Mouse (Mus musculus): Measurements from ENCODE around the gene Ucn2.

The Ucn2 gene

GRCm38 (mm10) chr9:109007025-109007780 lies 21.4 kb downstream of the Ucn2 start:
- DNase-seq (ENCODE audit: low read depth, low spot score): no peak
- H3K36me3 ChIP-seq (ENCODE audit: control insufficient read depth, insufficient read depth, low read length, poor library complexity, severe bottlenecking): 0 out of 2 replicates have a peak, but pooled peaks cover 3% of the 10 kb centered on the region
- H3K27me3 ChIP-seq (ENCODE audit: control insufficient read depth, insufficient read depth, low read length, poor library complexity, severe bottlenecking): no peaks in the 10 kb centered on the region; the same call in 1 of the 2 replicates

DNA sequence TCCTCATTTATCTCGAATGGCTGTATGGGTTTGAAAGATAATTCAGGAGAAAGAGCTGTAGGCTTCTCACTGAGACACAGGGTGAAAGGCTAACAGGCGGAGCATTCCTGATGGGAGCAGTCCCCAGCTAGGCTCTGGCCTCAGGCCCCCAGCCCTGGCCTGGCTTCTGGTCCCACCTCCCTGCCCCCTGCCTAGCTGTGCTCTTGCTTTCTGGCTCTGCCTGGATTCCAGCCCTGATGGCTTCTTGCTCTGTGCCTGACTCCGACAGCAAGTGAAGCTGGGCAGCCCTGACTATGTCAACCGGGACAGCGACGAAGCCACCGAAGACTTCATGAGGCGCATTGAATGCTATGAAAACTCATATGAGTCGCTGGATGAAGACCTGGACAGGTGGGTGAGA lies 22.3 kb downstream of the Ucn2 start:
- Histone ChIP-seq H3K36me3 (ENCODE audit: control insufficient read depth, insufficient read depth, low read length, poor library complexity, severe bottlenecking) (0 out of 2 replicates have a peak, but pooled peaks cover 3% of the 10 kb centered on the region), H3K27me3 (ENCODE audit: control insufficient read depth, insufficient read depth, low read length, poor library complexity, severe bottlenecking) (no peaks in the 10 kb centered on the region; the same call in 1 of the 2 replicates)
- DNase-seq (ENCODE audit: low read depth, low spot score): no peak

GRCm38 (mm10) chr9:109008994-109009635 lies 23.3 kb downstream of the Ucn2 start:
- no peak for DNase-seq (ENCODE audit: low read depth, low spot score)
- Histone ChIP-seq H3K27me3 (ENCODE audit: control insufficient read depth, insufficient read depth, low read length, poor library complexity, severe bottlenecking) (no peaks in the 10 kb centered on the region; the same call in 1 of the 2 replicates), H3K36me3 (ENCODE audit: control insufficient read depth, insufficient read depth, low read length, poor library complexity, severe bottlenecking) (0 out of 2 replicates have a peak, but pooled peaks cover 3% of the 10 kb centered on the region)

GRCm38 (mm10) chr9:109009636-109010315 lies 24.0 kb downstream of the Ucn2 start:
- Histone ChIP-seq H3K27me3 (ENCODE audit: control insufficient read depth, insufficient read depth, low read length, poor library complexity, severe bottlenecking) (no peaks in the 10 kb centered on the region), H3K36me3 (ENCODE audit: control insufficient read depth, insufficient read depth, low read length, poor library complexity, severe bottlenecking) (0 out of 2 replicates have a peak, but pooled peaks cover 3% of the 10 kb centered on the region)
- DNase-seq (ENCODE audit: low read depth, low spot score): no peak

- Histone ChIP-seq H3K27me3 (ENCODE audit: control insufficient read depth, insufficient read depth, low read length, poor library complexity, severe bottlenecking) (no peaks in the 10 kb centered on the region), H3K36me3 (ENCODE audit: control insufficient read depth, insufficient read depth, low read length, poor library complexity, severe bottlenecking) (0 out of 2 replicates have a peak, but pooled peaks cover 3% of the 10 kb centered on the region)
- DNase-seq (ENCODE audit: low read depth, low spot score): no peak
Observed at GRCm38 (mm10) chr9:109010316-109010690, 24.5 kb downstream of the Ucn2 start.

DNA sequence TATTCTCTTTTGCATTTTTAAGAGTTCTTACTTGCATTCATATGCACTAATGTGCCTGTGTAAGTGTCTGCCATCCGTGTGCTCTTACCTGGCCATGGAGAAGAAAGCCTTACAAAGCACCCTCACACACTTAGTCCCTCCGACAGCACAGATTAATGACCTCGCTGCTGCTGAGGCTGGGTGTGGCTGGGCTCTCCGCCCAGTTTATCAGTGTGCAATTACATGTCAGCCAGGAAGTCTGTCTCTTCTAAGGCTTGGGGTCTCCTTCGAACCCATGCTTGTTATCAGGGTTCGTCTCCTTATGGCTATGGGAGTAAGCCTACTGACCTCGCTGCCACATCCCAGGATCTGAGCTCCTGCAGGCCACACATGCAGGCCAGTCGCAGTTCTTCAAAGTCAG lies 29.6 kb downstream of the Ucn2 start:
- H3K27me3 ChIP-seq (ENCODE audit: control insufficient read depth, insufficient read depth, low read length, poor library complexity, severe bottlenecking): no peaks in the 10 kb centered on the region
- DNase-seq (ENCODE audit: low read depth, low spot score): no peak
- H3K36me3 ChIP-seq (ENCODE audit: control insufficient read depth, insufficient read depth, low read length, poor library complexity, severe bottlenecking): no peaks in the 10 kb centered on the region

- DNase-seq (ENCODE audit: low read depth, low spot score): no peak
- H3K36me3 ChIP-seq (ENCODE audit: control insufficient read depth, insufficient read depth, low read length, poor library complexity, severe bottlenecking): no peaks in the 10 kb centered on the region
- no peaks in the 10 kb centered on the region for H3K27me3 ChIP-seq (ENCODE audit: control insufficient read depth, insufficient read depth, low read length, poor library complexity, severe bottlenecking)
Observed at GRCm38 (mm10) chr9:109016973-109017604, 31.3 kb downstream of the Ucn2 start.

DNA sequence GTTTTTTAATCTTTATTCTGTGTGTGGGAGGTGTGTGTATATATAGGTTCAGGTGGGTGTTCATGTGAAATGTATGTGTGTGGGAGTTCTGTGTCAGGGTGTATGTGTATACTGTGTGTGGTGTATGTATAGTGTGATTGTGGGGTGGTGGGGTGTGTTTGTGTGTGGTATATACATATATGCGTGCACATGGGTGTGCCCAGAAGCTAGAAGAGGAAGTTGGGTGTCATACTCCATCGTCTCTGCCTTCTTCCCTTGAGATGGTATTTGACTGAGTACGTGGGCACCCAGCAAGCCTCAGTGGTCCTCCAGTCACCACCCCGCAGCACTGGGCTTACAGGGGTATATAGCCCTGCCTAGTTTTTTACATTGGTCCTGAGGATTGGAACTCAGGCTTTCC lies 35.6 kb downstream of the Ucn2 start:
- no peaks in the 10 kb centered on the region for H3K27me3 ChIP-seq (ENCODE audit: control insufficient read depth, insufficient read depth, low read length, poor library complexity, severe bottlenecking)
- peak; percentile 76 for DNase-seq (ENCODE audit: low read depth, low spot score)
- H3K36me3 ChIP-seq (ENCODE audit: control insufficient read depth, insufficient read depth, low read length, poor library complexity, severe bottlenecking): peaks cover 3% of the 10 kb centered on the region; the same call in 1 of the 2 replicates

DNA sequence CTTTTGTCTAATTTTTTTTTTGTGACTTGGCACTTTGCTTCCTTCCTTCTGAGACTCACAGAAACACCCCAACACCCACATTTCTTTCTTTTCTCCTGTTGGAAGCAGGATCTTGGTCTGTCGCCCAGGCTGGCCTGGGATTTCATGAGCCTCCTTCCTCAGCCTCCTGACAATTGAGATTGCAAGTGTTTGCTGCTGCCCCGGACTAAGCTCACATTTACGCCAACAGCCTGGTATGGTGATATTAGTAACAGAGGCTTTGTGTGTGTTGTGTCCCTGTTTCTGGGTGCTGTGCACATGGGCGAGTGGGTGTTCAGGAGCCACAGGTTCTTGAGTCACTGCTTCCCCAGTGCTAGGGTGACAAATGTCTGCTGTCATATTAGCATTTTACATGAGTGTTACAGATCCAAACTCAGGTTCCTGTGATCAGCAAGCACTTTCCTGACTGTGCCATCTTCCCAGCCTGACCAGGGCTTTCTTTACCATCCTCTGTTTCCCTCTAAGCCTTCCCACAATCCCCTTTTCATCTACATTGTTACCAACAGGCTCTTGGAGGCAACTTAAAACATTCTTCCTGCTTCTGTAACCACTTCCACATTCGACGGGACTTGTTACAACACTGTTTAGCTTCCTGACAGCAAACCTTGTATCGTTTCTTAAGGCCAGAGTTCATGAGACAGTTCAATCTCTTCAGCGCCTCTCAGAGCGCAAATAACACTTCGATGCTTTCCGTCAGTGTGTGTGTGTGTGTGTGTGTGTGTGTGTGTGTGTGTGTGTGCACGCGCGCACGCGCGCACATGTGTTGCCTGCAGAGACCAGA lies 37.3 kb downstream of the Ucn2 start:
- Histone ChIP-seq H3K27me3 (ENCODE audit: control insufficient read depth, insufficient read depth, low read length, poor library complexity, severe bottlenecking) (no peaks in the 10 kb centered on the region), H3K36me3 (ENCODE audit: control insufficient read depth, insufficient read depth, low read length, poor library complexity, severe bottlenecking) (peaks cover 3% of the 10 kb centered on the region; the same call in 1 of the 2 replicates)
- DNase-seq (ENCODE audit: low read depth, low spot score): peak; percentile 57

GRCm38 (mm10) chr9:109027521-109027920 lies 41.7 kb downstream of the Ucn2 start:
- peaks cover 3% of the 10 kb centered on the region for H3K36me3 ChIP-seq (ENCODE audit: control insufficient read depth, insufficient read depth, low read length, poor library complexity, severe bottlenecking)
- no peaks in the 10 kb centered on the region for H3K27me3 ChIP-seq (ENCODE audit: control insufficient read depth, insufficient read depth, low read length, poor library complexity, severe bottlenecking)
- no peak for DNase-seq (ENCODE audit: low read depth, low spot score)

GRCm38 (mm10) chr9:109028421-109028820 lies 42.6 kb downstream of the Ucn2 start:
- Histone ChIP-seq H3K36me3 (ENCODE audit: control insufficient read depth, insufficient read depth, low read length, poor library complexity, severe bottlenecking) (peaks cover 3% of the 10 kb centered on the region), H3K27me3 (ENCODE audit: control insufficient read depth, insufficient read depth, low read length, poor library complexity, severe bottlenecking) (no peaks in the 10 kb centered on the region)
- no peak for DNase-seq (ENCODE audit: low read depth, low spot score)

DNA sequence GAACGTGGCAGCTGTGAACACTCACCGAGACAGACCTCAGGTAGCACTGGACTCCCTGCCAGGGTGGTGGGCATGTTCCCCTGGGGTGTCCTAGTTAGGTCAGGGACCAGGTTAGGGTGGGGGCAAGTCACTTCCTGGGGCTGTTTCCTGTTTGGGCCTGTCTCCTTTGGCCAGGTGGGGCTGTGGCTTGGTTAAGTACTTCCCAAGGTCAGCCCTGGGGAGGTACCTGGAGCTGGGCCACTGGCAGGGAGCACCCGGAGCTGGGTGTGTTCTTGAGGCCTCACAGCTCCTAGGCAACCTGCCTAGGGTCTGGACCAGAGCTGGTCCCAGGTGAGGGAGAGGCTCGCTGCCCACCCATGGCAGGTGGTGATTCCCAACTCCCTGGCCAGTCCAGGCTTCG lies 43.1 kb downstream of the Ucn2 start:
- H3K36me3 ChIP-seq (ENCODE audit: control insufficient read depth, insufficient read depth, low read length, poor library complexity, severe bottlenecking): peaks cover 3% of the 10 kb centered on the region
- no peaks in the 10 kb centered on the region for H3K27me3 ChIP-seq (ENCODE audit: control insufficient read depth, insufficient read depth, low read length, poor library complexity, severe bottlenecking)
- DNase-seq (ENCODE audit: low read depth, low spot score): no peak

DNA sequence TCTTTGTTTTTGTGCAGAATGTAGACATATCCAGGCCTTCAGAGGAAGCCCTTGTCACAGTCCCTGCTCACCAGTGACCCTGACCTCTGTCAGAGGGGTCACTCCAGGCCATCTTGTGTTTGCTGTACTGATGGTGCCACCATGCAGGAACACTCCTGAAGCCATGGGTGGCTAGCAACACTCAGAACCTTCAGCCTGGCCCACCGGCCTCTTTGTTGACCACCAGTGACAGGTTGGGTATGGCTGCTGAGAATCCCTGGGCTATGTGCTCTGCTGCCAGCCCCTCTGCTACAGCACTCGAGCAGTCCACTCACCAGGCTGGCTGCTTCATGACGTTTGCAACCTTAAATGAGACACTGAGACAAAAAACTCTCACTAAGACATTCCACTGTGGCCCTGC lies 44.5 kb downstream of the Ucn2 start:
- Histone ChIP-seq H3K36me3 (ENCODE audit: control insufficient read depth, insufficient read depth, low read length, poor library complexity, severe bottlenecking) (peaks cover 3% of the 10 kb centered on the region), H3K27me3 (ENCODE audit: control insufficient read depth, insufficient read depth, low read length, poor library complexity, severe bottlenecking) (no peaks in the 10 kb centered on the region)
- no peak for DNase-seq (ENCODE audit: low read depth, low spot score)

DNA sequence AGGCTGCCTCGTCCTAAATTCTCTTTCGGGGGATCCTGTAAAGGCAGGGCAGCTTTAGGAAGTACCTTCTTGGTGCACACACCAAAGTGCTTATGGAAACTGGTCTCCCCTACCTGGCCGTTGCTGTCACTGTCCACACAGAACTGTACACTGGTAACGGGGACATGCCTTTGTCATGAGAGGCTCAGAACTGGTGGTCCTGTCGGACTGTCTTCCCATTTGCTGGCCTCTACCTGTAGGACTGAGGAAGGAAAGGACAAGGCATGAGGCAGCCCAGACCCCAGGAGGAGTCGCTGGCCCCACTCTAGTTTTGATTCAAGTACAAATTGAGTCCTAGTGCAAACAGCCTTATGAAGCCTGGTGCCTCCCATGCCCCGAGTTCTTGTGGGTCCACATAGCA lies 45.2 kb downstream of the Ucn2 start:
- Histone ChIP-seq H3K36me3 (ENCODE audit: control insufficient read depth, insufficient read depth, low read length, poor library complexity, severe bottlenecking) (no peaks in the 10 kb centered on the region; the same call in 1 of the 2 replicates), H3K27me3 (ENCODE audit: control insufficient read depth, insufficient read depth, low read length, poor library complexity, severe bottlenecking) (no peaks in the 10 kb centered on the region)
- no peak for DNase-seq (ENCODE audit: low read depth, low spot score)

Data from splenic B cell, adult 2 months (primary cell).